Mouse (Mus musculus) mature B cell (primary cell): ENCODE data around the gene Utp4.
"Not testable (repeated sequence)": the region's sequence is repeated elsewhere in the genome, so short reads cannot be mapped to it uniquely, and the experiment has no call there.

ENCODE experiments used
- in situ Hi-C: fragments of 300-500 bp; cut with MboI; formaldehyde crosslinking; loops from 2 replicates; pipeline ENCODE4 v1.14.3; 2019

Utp4 gene

GRCm38 (mm10) chr8:106905727-106906480 is 12.5 kb downstream of the Utp4 start:
- in situ Hi-C loops = no loop called here

- in situ Hi-C loops = no loop called here
Observed at GRCm38 (mm10) chr8:106906635-106907034, 13.2 kb downstream of the Utp4 start.

GRCm38 (mm10) chr8:106907450-106907849 is 14.0 kb downstream of the Utp4 start:
- in situ Hi-C loops = no loop called here

GRCm38 (mm10) chr8:106908291-106908690 is 14.9 kb downstream of the Utp4 start:
- in situ Hi-C loops = no loop called here

GRCm38 (mm10) chr8:106913631-106914030 is 20.2 kb downstream of the Utp4 start:
- in situ Hi-C loops = no loop called here

GRCm38 (mm10) chr8:106919721-106920394 is 26.4 kb downstream of the Utp4 start:
- in situ Hi-C loops = no loop called here

- in situ Hi-C loops = no loop called here
Observed at GRCm38 (mm10) chr8:106920395-106920741, 26.9 kb downstream of the Utp4 start.

- in situ Hi-C loops = no loop called here
Observed at GRCm38 (mm10) chr8:106924057-106924456, 30.6 kb downstream of the Utp4 start.

GRCm38 (mm10) chr8:106924904-106925349 is 31.5 kb downstream of the Utp4 start:
- in situ Hi-C loops = no loop called here

- in situ Hi-C loops = no loop called here
Observed at GRCm38 (mm10) chr8:106925446-106925845, 32.0 kb downstream of the Utp4 start.

GRCm38 (mm10) chr8:106927247-106927646 is 33.8 kb downstream of the Utp4 start:
- in situ Hi-C loops = no loop called here

GRCm38 (mm10) chr8:106928182-106928581 is 34.7 kb downstream of the Utp4 start:
- in situ Hi-C loops = not testable (repeated sequence)

- in situ Hi-C loops = no loop called here
Observed at GRCm38 (mm10) chr8:106929155-106929913, 35.9 kb downstream of the Utp4 start.

- in situ Hi-C loops = no loop called here
Observed at GRCm38 (mm10) chr8:106929921-106930320, 36.5 kb downstream of the Utp4 start.

- in situ Hi-C loops = no loop called here
Observed at GRCm38 (mm10) chr8:106932376-106933065, 39.1 kb downstream of the Utp4 start.

- in situ Hi-C loops = no loop called here
Observed at GRCm38 (mm10) chr8:106933506-106934143, 40.2 kb downstream of the Utp4 start.

GRCm38 (mm10) chr8:106934226-106934977 is 41.0 kb downstream of the Utp4 start:
- in situ Hi-C loops = no loop called here

- in situ Hi-C loops = no loop called here
Observed at GRCm38 (mm10) chr8:106935324-106935869, 42.0 kb downstream of the Utp4 start, which contains the start of gene Sntb2. Sntb2 (plus strand) TSS chr8:106935750.

GRCm38 (mm10) chr8:106935899-106936477 is 42.6 kb downstream of the Utp4 start:
- in situ Hi-C loops = no loop called here

GRCm38 (mm10) chr8:106936478-106937051 is 43.1 kb downstream of the Utp4 start:
- in situ Hi-C loops = no loop called here
